Mouse (Mus musculus): Measurements from ENCODE around the gene Morn1. TPM values are rescaled to one million over a fixed set of nuclear protein-coding genes. Genes with fewer than 3 reads are reported as not detected.
A peak's percentile ranks its signal among the peaks of the same experiment; 100 is the strongest.

The Morn1 gene
- polyA plus RNA-seq, 1 experiment from 2014 or later: 1.9 TPM

- Histone ChIP-seq H3K36me3 (no peaks in the 10 kb centered on the region), H3K27ac (no peak overlapping the region), H3K27me3 (no peaks in the 10 kb centered on the region), H3K4me2 (no peak overlapping the region), H3K9me3 (replicated peaks) (no peaks in the 10 kb centered on the region), H3K4me1 (replicated peaks) (peaks cover 55% of the 10 kb centered on the region), H3K9ac (no peak overlapping the region; the same call in 1 of the 2 replicates), H3K4me3 (no peak overlapping the region)
- WGBS: 57% methylated on average over 5 of the region's 5 CpGs
- ATAC-seq (replicated peaks; ENCODE audit: insufficient number of reproducible peaks, insufficient read depth, low FRiP score, low read depth): no peak
Observed at GRCm38 (mm10) chr4:155120583-155120982, 34.2 kb downstream of the Morn1 start.

- no peaks in the 10 kb centered on the region for H3K27me3 ChIP-seq
- WGBS: 73% methylated on average over 6 of the region's 6 CpGs
- ATAC-seq (replicated peaks; ENCODE audit: insufficient number of reproducible peaks, insufficient read depth, low FRiP score, low read depth): no peak
- H3K27ac ChIP-seq: no peak overlapping the region; the same call in 1 of the 2 replicates
- no peaks in the 10 kb centered on the region for H3K36me3 ChIP-seq
- H3K4me2 ChIP-seq: no peak overlapping the region
- H3K4me3 ChIP-seq: no peak overlapping the region
- H3K9me3 ChIP-seq (replicated peaks): no peaks in the 10 kb centered on the region
- no peak overlapping the region for H3K9ac ChIP-seq
- H3K4me1 ChIP-seq (replicated peaks): peaks cover 62% of the 10 kb centered on the region
Observed at GRCm38 (mm10) chr4:155121222-155121621, 34.8 kb downstream of the Morn1 start.

- no peaks in the 10 kb centered on the region for H3K27me3 ChIP-seq
- 68% methylated on average over 6 of the region's 6 CpGs for WGBS
- H3K4me2 ChIP-seq: peak overlapping the region; percentile 37; the same call in 1 of the 2 replicates
- no peak for ATAC-seq (replicated peaks; ENCODE audit: insufficient number of reproducible peaks, insufficient read depth, low FRiP score, low read depth)
- H3K4me3 ChIP-seq: no peak overlapping the region
- no peaks in the 10 kb centered on the region for H3K36me3 ChIP-seq
- no peaks in the 10 kb centered on the region for H3K9me3 ChIP-seq (replicated peaks)
- peaks cover 69% of the 10 kb centered on the region for H3K4me1 ChIP-seq (replicated peaks)
- H3K9ac ChIP-seq: no peak overlapping the region
- peak overlapping the region; percentile 85 for H3K27ac ChIP-seq
Observed at GRCm38 (mm10) chr4:155121915-155122443, 35.6 kb downstream of the Morn1 start.

DNA sequence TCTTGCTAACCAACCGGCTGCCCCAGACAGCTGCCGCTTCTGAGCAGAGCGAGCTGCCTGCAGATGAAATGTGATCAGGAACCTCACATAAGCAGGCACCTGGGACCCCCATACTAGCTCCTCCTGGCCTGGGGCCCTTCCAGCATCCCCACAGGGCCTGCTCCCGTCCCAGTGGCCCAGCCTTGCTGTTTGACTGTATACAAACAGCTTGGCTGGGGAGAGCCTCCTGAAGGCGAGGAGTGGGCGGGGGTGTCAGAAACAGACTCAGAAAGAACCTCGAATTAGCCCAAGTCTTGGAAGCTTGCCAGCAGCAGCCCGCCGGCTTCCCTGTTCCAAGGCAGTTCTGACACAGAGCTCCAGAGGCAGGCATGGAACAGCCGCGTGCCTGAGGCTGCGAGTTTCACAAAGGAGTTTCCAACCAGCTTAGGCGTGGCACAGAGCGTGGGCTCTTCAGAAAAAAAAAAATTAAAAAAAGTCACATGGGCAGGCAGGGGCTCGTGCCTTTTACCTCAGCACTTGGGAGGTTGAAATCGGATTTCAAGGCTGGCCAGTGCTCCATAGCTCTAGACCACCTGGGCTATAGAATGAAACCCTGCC, 36.2 kb downstream of the Morn1 start:
- no peaks in the 10 kb centered on the region for H3K36me3 ChIP-seq
- peak overlapping the region; percentile 85 for H3K27ac ChIP-seq
- 12% methylated on average over 16 of the region's 16 CpGs for WGBS
- H3K9ac ChIP-seq: no peak overlapping the region
- H3K4me3 ChIP-seq: no peak overlapping the region
- H3K27me3 ChIP-seq: no peaks in the 10 kb centered on the region
- no peaks in the 10 kb centered on the region for H3K9me3 ChIP-seq (replicated peaks)
- H3K4me1 ChIP-seq (replicated peaks): peaks cover 72% of the 10 kb centered on the region
- ATAC-seq (replicated peaks; ENCODE audit: insufficient number of reproducible peaks, insufficient read depth, low FRiP score, low read depth): peak; percentile 56
- H3K4me2 ChIP-seq: peak overlapping the region; percentile 37

DNA sequence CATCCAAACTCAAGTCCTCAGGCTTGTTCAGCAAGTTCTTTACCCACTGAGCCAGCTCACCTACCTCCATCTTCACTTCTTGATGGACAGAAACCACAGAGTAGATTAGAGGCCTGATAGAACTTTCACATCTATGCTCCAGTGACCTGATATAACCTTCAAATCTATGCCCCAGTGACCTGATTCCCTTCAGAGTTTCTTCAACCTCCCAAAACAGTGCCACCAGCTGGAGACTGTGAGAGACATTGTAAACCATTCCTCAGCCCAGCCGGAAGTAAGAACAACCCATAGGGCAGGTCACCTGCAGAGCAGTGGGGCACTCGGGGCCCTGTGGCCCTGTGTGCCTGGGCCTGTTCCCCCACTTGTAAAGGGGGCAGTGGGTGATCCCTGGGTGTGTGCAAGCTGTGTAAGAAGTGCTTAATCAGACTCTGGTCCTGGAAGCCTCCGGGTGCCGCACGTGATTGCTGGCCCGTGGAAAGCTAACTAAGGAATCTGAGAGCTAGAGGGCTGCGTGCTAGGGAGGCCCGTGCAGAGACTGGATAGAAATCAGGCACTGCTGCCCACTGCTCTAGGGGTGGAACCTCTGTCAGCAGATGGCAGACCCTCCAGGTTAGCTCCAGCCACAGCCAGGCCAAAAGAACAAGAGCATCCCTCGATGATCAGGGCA, 37.6 kb downstream of the Morn1 start:
- Histone ChIP-seq H3K9me3 (replicated peaks) (no peaks in the 10 kb centered on the region), H3K27ac (no peak overlapping the region), H3K36me3 (no peaks in the 10 kb centered on the region), H3K4me3 (no peak overlapping the region), H3K4me1 (replicated peaks) (peaks cover 75% of the 10 kb centered on the region), H3K4me2 (no peak overlapping the region), H3K9ac (no peak overlapping the region), H3K27me3 (no peaks in the 10 kb centered on the region)
- ATAC-seq (replicated peaks; ENCODE audit: insufficient number of reproducible peaks, insufficient read depth, low FRiP score, low read depth): no peak
- WGBS: 67% methylated on average over 9 of the region's 9 CpGs

DNA sequence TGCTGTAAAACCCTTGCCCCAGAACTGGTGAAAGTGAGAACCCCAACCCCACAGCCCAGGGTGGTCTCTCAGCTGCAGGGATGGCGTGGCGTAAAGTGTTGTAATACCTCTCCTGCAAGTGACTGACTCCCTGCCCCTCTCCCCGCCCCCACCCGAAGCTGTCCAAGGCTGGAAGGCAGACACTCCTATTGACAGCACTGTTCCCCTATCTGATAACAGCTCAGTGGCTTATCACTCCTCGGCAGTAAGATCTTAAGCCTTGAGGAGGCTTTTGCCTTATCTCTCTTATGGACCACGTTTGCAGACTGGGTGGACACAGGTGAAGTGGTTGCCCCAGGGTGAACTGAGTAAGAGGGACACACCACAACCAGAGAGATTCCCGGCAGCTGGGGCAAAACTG, 38.9 kb downstream of the Morn1 start:
- peaks cover 86% of the 10 kb centered on the region for H3K4me1 ChIP-seq (replicated peaks)
- no peaks in the 10 kb centered on the region for H3K27me3 ChIP-seq
- no peak for ATAC-seq (replicated peaks; ENCODE audit: insufficient number of reproducible peaks, insufficient read depth, low FRiP score, low read depth)
- no peak overlapping the region for H3K9ac ChIP-seq
- no peaks in the 10 kb centered on the region for H3K9me3 ChIP-seq (replicated peaks)
- WGBS: 42% methylated on average over 7 of the region's 7 CpGs
- no peaks in the 10 kb centered on the region for H3K36me3 ChIP-seq
- H3K4me3 ChIP-seq: no peak overlapping the region
- no peak overlapping the region for H3K4me2 ChIP-seq
- H3K27ac ChIP-seq: no peak overlapping the region

DNA sequence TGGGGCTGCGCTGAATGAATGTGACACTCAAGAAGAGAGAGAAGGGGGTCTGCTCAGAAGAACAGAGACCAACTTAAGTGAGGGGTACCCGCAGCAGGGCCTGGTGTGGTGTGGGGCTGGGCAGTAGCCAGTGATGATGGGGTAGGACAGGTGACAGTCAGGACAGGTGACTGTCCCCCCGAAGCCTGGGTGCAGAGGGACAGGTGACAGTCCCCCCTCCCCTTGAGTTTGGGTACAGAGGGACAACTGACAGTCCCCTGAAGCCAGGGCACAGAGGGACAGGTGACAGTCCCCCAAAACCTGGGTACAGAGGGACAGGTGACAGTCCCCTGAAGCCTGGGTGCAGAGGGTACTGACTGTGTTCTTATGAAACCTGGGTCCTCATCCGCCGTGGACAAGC, 39.8 kb downstream of the Morn1 start:
- Histone ChIP-seq H3K9me3 (replicated peaks) (no peaks in the 10 kb centered on the region), H3K4me3 (no peak overlapping the region), H3K36me3 (no peaks in the 10 kb centered on the region), H3K4me1 (replicated peaks) (peaks cover 86% of the 10 kb centered on the region), H3K27ac (peak overlapping the region; percentile 55), H3K9ac (0 out of 2 replicates have a peak overlapping the region, but pooled peaks have one; percentile 13), H3K4me2 (no peak overlapping the region), H3K27me3 (no peaks in the 10 kb centered on the region)
- 64% methylated on average over 5 of the region's 5 CpGs for WGBS
- no peak for ATAC-seq (replicated peaks; ENCODE audit: insufficient number of reproducible peaks, insufficient read depth, low FRiP score, low read depth)

DNA sequence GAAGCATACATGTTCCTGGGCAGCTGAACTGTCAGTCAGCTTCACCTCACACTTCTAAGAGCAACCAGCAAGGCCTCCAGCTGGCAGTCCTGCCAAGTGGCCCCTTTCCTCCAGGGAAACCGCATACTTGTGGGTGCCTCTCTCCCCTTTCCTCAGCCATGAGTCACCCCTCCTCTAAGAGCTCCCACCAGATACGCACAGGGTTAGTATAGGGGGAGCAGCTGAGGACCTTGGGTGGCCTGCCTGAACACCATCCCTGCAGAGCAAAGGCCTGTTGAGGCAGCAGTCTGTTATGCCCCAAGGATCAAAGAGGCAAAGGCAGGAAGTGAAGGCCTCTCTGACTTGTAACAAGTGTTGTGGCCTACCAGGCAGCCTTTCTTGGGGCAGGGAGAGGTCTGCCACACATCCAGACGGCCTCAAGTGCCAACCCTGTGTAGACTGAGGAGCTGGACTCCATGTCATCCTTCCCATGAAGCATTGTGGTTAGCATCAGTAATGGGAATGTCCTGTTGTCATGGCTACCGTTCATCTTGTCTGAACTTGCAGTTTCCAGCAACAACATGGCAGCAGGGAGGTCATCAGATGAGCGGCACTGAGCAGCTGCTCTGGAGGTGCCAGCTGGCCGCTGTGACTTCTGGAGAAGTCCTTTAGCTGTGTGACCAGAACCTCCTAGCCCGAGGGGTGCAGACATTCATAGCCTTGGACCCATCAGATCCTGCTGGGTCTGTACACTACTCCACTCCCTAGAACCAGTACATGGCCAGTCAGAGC, 40.4 kb downstream of the Morn1 start:
- H3K36me3 ChIP-seq: no peaks in the 10 kb centered on the region
- H3K4me3 ChIP-seq: no peak overlapping the region
- no peak for ATAC-seq (replicated peaks; ENCODE audit: insufficient number of reproducible peaks, insufficient read depth, low FRiP score, low read depth)
- peaks cover 89% of the 10 kb centered on the region for H3K4me1 ChIP-seq (replicated peaks)
- no peaks in the 10 kb centered on the region for H3K9me3 ChIP-seq (replicated peaks)
- H3K4me2 ChIP-seq: no peak overlapping the region
- H3K27me3 ChIP-seq: no peaks in the 10 kb centered on the region
- peak overlapping the region; percentile 55 for H3K27ac ChIP-seq
- WGBS: 65% methylated on average over 7 of the region's 7 CpGs
- peak overlapping the region; percentile 13; the same call in 1 of the 2 replicates for H3K9ac ChIP-seq

DNA sequence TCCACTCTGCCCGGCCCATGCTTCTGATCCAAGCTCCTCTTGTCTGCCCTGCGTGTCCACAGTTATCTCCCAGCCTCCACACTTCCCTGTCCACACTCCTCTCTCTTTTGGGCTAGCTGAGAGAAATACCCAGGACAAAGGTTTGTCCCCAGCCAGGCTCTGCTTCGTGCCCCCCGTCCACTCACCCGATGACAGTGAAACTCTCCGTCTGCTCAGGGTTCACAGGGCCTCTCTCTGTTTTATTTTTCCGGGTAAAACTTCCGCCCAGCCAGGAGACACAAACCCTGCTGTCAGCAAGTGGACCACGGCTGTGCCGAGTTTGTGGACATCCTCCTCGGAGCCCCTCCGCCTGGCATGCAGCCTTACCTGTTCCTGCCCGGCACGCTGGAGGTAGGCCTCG, 42.0 kb downstream of the Morn1 start:
- H3K27me3 ChIP-seq: no peaks in the 10 kb centered on the region
- H3K4me3 ChIP-seq: no peak overlapping the region
- no peaks in the 10 kb centered on the region for H3K9me3 ChIP-seq (replicated peaks)
- no peak overlapping the region for H3K4me2 ChIP-seq
- H3K36me3 ChIP-seq: no peaks in the 10 kb centered on the region
- peaks cover 88% of the 10 kb centered on the region for H3K4me1 ChIP-seq (replicated peaks)
- H3K9ac ChIP-seq: no peak overlapping the region
- WGBS: 82% methylated on average over 15 of the region's 15 CpGs
- ATAC-seq (replicated peaks; ENCODE audit: insufficient number of reproducible peaks, insufficient read depth, low FRiP score, low read depth): no peak
- H3K27ac ChIP-seq: no peak overlapping the region

GRCm38 (mm10) chr4:155129132-155129917, 42.9 kb downstream of the Morn1 start:
- no peaks in the 10 kb centered on the region for H3K27me3 ChIP-seq
- no peaks in the 10 kb centered on the region for H3K9me3 ChIP-seq (replicated peaks)
- ATAC-seq (replicated peaks; ENCODE audit: insufficient number of reproducible peaks, insufficient read depth, low FRiP score, low read depth): no peak
- no peak overlapping the region for H3K4me2 ChIP-seq
- peaks cover 90% of the 10 kb centered on the region for H3K4me1 ChIP-seq (replicated peaks)
- H3K4me3 ChIP-seq: no peak overlapping the region
- H3K9ac ChIP-seq: peak overlapping the region; percentile 32; the same call in 1 of the 2 replicates
- WGBS: 84% methylated on average over 10 of the region's 10 CpGs
- no peaks in the 10 kb centered on the region for H3K36me3 ChIP-seq
- H3K27ac ChIP-seq: peak overlapping the region; percentile 95

- H3K4me3 ChIP-seq: no peak overlapping the region
- peak overlapping the region; percentile 32 for H3K9ac ChIP-seq
- H3K27me3 ChIP-seq: no peaks in the 10 kb centered on the region
- no peaks in the 10 kb centered on the region for H3K36me3 ChIP-seq
- peak; percentile 77 for ATAC-seq (replicated peaks; ENCODE audit: insufficient number of reproducible peaks, insufficient read depth, low FRiP score, low read depth)
- peak overlapping the region; percentile 95 for H3K27ac ChIP-seq
- no peak overlapping the region for H3K4me2 ChIP-seq
- no peaks in the 10 kb centered on the region for H3K9me3 ChIP-seq (replicated peaks)
- WGBS: 43% methylated on average over 14 of the region's 14 CpGs
- peaks cover 90% of the 10 kb centered on the region for H3K4me1 ChIP-seq (replicated peaks)
Observed at GRCm38 (mm10) chr4:155129996-155130395, 43.6 kb downstream of the Morn1 start.
